Mouse (Mus musculus) WW6 (cell line): Measurements from ENCODE around the gene Ung.
A peak's percentile ranks its signal among the peaks of the same experiment; 100 is the strongest.

Experiments used
- DNase-seq: peaks from one replicate; pipeline ENCODE4 v3.0.0-alpha.2; 2013; ENCODE audit warnings: low read depth, low spot score

The Ung gene

GRCm38 (mm10) chr5:114130698-114131520 lies 723 bp downstream of the Ung start:
- peak; percentile 83 for DNase-seq

GRCm38 (mm10) chr5:114131521-114131840 lies 1.3 kb downstream of the Ung start:
- DNase-seq, result no peak

- no peak for DNase-seq
Observed at GRCm38 (mm10) chr5:114132841-114133240, 2.7 kb downstream of the Ung start.

- no peak for DNase-seq
Observed at GRCm38 (mm10) chr5:114134091-114134534, 3.9 kb downstream of the Ung start.

- no peak for DNase-seq
Observed at GRCm38 (mm10) chr5:114135516-114135915, 5.3 kb downstream of the Ung start.

- DNase-seq, result no peak
Observed at GRCm38 (mm10) chr5:114137481-114138276, 7.5 kb downstream of the Ung start.

GRCm38 (mm10) chr5:114138277-114139164 lies 8.3 kb downstream of the Ung start:
- no peak for DNase-seq

GRCm38 (mm10) chr5:114139175-114139574 lies 9.0 kb downstream of the Ung start:
- no peak for DNase-seq

GRCm38 (mm10) chr5:114146028-114146888 lies 16.1 kb downstream of the Ung start, which contains the start of gene Acacb:
Acacb (plus strand) TSS chr5:114146535.
- no peak for DNase-seq

GRCm38 (mm10) chr5:114147043-114147972 lies 17.1 kb downstream of the Ung start:
- DNase-seq, result no peak

- DNase-seq, result no peak
Observed at GRCm38 (mm10) chr5:114152359-114153092, 22.3 kb downstream of the Ung start.

- no peak for DNase-seq
Observed at GRCm38 (mm10) chr5:114153490-114153889, 23.3 kb downstream of the Ung start.

GRCm38 (mm10) chr5:114154765-114155164 lies 24.6 kb downstream of the Ung start:
- no peak for DNase-seq

- DNase-seq, result no peak
Observed at GRCm38 (mm10) chr5:114155168-114155933, 25.2 kb downstream of the Ung start.

- no peak for DNase-seq
Observed at GRCm38 (mm10) chr5:114157236-114157635, 27.1 kb downstream of the Ung start.

GRCm38 (mm10) chr5:114161424-114161823 lies 31.2 kb downstream of the Ung start:
- no peak for DNase-seq

- no peak for DNase-seq
Observed at GRCm38 (mm10) chr5:114162106-114162815, 32.1 kb downstream of the Ung start.
